Mouse (Mus musculus): ENCODE measurements around the gene Phf21a.

GRCm38 (mm10) chr2:92191826-92192581 lies 99.1 kb downstream of the Phf21a start:
- TF ChIP-seq POLR2A (IDR thresholded peaks at IDR 0.05; ENCODE audit: low read depth, low read length) (no peak), CTCF (IDR thresholded peaks at IDR 0.05; ENCODE audit: extremely low read depth, insufficient read length, insufficient replicate concordance, low read depth, low read length) (no peak)

Data from small intestine, adult 2 months (tissue).